Mouse (Mus musculus) gastrocnemius, adult 18-20 months (tissue): ENCODE data around the gene Rpgrip1l. TPM values are rescaled to one million over a fixed set of nuclear protein-coding genes. Genes with fewer than 3 reads are reported as not detected.

ENCODE experiments used
- DNase-seq: peaks from one replicate; pipeline ENCODE4 v3.0.0; 2021; ENCODE audit warnings: low spot score
- total RNA-seq, 2 experiments: library from RNA; stranded (reverse); gene quantifications; 2 replicates each; pipeline ENCODE4 v1.2.3; 2021

The Rpgrip1l gene
- total RNA-seq, 2 experiments from 2014 or later, result 1.8 to 4.6 TPM

DNA sequence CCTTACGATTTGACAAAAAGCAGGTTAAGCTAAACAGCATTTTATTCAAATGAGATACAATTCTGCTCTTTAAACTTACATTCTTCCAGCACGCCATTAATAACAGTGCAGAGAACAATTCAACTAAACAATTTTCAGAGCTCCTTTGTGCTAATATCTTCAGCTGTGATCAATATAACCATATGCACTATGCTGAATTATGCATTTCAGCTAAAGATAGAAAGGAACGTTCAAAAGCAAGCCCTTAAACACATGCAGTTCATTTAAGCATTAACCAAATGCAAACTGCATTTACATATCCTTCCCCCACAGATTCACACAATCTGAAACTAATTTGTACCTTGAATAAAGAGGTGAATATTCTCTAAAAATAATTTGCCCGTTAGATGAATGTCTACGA lies 35.0 kb downstream of the Rpgrip1l start:
- no peak for DNase-seq

DNA sequence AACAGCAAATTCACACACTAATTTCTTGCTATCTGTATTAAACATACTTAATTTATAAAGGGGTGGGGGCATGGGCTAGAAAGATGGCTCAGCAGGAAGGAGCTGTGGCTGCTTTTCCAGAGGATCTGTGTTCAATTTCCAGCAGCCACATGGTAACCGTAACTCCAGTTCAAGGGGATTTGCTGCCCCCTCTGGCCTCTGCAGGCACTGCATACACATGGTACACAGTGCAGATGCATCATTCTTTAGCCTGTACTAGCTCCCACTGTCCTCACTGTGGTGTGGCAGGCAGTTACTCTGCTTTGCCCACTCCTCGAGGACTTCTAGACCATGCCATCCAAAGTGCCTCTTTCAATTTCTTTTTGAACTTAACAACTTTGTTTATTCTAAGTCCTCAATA lies 36.7 kb downstream of the Rpgrip1l start:
- DNase-seq, result no peak

DNA sequence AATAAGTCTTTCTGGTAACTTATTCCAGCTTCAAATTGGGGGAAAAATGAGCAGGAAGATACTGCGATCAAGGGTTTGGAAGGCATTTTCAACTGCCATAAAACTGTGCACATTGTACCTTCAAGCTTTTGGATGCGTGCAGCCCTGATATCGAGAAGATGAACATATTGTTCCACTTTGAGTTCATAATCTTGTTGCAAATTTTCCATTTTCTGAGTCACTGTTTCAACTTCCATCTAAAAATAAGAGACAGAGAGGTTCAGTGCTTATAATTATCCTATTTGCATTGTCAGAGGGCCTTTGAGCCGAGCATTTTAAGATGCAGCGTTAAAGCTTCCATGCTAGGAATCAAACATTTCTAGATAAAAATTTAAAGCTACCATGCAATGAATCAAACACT lies 39.6 kb downstream of the Rpgrip1l start:
- DNase-seq, result no peak

DNA sequence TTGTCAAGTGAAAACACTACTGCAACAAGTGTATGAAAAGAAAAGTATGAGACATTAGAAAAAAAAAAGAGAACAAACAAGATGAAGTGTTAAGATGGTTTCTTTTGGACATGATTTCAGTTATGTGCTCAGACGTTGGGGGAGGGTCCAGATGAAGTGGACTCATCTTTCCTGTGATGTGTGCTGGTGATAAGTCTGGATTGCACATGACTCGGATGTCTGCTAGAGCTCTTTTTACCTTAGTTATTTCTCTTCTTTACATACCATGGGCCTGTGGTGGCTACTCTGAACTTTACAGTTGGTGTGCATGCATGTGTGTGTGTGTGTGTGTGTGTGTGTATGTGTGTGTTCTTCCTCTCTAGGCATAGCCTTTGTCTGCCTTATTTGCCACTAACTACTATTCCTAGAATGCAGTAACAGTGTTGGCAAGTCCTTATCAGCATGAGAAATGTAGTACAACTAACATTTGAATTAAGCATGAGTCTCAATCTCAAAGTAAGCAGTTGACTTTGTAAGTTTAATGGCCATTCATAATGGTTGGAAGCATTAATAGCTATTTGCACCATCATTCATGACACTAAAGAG lies 43.6 kb downstream of the Rpgrip1l start:
- DNase-seq, result no peak

DNA sequence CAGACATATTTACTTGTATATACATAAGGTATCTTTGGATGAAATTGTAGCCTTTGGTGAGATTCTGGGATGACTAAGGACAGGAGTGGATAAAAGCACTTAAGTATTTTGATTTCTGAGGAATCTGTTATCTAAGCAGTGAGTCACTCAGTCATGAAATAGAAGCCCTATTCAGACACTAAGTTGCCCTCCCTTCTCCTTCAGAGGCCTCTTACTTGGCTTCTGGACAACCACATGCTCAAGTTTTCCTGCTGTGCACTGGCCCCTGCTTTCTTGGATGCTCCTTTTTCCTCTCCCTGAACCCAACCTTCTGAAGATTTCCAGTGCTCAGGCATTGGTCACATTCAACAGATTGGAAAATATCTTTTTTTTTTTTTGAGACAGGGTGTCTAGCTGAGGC lies 48.5 kb downstream of the Rpgrip1l start:
- DNase-seq, result no peak

DNA sequence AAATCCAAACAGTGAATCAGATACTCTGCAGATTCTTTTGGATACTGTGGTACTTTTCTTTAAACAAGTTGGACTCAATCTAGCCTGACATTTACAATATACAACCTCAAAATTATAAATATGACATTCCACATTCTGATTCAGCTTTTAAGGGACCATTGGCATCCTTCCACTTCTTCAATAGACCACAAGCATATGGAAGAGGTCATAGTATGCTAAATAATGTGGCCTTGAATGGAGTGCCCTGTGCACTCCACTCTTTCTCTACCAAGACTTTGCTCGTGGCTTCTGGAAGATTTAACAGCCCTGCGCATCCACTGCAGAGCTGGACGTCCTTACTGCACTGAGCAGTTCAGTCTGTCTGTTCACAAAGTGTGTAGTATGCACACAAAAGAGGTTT lies 49.1 kb downstream of the Rpgrip1l start:
- DNase-seq, result no peak

DNA sequence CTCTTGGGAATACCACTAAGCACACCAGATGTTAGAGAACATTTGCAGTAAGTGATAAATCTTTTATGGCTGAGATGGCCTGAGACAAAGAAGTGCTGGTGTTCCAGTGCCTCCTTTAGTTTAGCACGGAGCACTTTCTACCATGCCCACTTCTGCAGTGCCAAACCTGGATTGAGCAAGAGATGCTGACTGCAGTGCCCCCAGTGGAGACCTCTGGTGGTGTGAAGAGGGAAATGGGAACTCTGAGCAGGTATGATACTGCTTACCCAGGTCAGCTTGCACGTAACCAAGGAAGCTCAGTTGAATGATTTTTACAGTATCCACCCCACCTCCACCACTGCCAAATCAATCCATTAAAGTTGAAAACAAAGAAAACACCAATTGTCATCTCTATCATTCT lies 51.5 kb downstream of the Rpgrip1l start:
- DNase-seq, result no peak

DNA sequence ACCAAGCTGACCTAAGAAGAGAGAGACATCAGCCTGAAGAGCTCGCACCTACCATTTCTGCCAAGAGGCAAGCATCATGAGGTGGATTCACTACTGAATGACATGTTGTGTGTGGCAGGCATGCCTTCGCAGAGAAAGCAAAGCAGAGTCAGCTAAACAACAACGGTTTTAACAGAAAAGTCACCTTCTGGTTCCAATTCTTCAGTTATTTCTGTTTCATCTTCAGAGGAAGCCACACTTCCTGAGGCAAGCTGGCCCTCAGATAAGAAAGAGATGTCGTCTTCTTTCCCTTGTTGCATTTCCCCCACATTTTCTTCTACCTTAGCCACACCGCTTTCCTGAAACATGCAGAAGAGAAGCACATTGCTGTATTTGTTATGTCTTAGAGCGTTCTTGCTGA lies 62.1 kb downstream of the Rpgrip1l start:
- no peak for DNase-seq

DNA sequence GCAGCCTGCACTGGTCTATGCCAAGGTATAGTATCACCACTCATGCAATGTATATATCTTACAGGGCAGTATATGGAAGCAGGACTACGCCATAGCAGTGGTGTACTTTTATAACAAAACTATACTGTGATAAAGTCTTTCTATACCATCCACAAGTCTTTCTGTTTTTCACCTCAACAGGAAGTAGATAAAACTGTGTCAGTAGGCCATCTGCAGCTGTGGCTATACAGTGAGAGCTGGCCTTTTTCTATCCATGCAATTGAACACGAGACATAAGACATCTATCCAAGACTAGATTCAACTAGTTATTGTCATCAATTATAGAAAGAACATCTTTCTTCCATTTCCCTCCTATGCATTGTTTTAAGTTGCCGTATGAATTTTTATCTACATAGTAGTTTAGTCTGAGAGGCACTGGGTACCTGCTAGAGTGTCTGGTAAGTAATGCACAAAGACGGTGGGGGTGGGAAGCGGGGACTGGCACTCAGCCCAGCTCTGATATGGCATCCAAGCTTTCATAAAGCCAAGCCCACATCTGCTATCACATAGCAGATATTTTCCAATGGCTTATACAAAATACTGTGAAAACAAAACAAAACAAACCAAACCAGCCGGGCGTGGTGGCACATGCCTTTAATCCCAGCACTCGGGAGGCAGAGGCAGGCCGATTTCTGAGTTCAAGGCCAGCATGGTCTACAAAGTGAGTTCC lies 63.1 kb downstream of the Rpgrip1l start:
- DNase-seq, result no peak

DNA sequence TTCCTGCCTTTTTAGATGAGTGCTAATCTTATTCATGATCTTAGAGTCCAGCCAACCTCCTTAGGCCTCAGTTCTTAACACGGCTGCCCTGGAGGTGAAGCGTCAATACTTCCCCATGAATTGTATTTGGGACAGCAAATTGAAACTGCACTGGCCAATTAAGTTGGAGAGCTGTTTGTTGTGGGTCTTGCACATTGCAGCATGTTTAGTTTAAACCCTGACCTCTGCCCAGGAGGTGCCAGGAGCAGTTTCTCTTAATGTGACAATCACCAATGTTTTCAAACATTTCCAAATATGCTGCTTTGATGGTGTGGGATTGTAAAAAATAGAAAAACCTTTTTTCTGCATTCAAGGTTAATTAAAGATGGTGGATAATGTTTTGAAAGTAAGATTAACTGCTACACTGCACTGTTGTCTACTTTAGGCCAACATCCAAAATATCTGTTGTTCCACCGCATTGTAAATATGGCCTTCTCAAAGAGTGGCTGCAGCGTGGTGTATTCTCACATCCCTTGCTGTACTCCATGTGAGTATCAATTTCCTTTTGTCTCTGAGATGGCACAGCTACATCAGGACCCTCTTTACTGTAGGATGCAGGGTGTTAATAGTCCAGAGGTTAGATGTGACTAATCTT lies 67.1 kb downstream of the Rpgrip1l start:
- no peak for DNase-seq

DNA sequence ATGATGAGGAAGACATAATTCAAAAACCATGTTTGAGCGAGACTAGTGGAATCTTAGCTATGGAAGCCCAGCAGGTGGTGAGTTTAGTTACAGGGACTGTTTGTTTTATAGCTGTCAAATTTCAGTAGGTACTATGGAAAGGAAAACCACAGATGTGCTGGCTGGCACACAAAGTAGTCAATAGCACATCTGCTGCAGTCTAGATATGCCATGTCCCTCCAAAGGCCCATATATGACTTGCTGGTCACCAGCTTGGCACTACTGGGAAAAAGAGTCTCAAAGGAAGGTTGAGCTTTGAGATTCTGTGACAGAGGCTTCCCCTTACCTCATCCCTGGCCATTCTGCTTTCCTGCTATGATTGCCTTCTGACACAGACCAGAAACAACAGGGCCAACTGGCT lies 70.3 kb downstream of the Rpgrip1l start:
- no peak for DNase-seq

DNA sequence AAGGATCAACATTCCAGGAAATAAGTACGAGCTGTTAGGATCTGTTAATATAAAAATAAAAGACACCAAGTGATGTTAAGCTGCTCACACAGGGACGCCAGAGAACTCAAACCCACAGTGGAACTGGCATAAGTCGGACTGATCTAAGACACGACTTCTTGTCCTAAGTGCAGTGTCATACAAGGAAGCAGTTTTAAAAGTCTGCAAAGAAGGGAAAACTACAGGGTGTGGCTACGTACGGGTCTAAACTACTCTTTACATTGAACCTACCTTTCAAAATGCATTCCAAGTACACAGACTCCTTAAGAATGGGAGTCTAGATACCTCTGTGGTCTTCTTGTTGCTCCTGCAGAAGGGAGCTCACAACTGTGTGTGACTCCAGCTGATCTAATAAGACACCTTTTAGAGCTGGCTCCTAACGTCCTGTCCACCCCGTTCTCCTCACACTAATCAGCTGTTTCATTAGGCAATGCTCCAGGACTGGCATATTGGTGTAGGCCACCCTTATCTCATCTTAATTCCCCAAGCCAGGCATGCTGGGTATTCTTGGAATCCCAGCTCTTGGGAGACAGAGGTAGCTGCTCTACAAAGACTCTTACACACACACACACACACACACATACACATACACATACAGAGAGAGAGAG lies 71.1 kb downstream of the Rpgrip1l start:
- DNase-seq, result no peak

DNA sequence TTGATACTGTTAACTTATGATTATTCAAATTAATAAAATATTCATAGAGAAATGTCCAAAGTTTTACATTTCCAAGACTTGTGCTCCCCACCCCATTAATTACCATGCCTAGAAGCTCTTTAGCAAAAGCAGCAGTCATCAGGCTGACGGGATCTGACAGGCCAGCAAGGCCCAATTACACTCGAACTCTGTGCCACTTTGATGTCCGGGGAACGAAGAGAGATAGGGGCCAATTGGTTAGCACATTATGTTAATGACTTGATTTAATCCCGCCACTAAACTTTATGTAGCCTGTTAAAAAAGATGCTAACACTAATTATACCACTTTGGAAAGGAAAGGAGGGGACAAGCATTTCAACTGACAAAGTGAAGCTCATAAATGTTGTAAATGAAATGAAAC lies 71.7 kb downstream of the Rpgrip1l start:
- no peak for DNase-seq

DNA sequence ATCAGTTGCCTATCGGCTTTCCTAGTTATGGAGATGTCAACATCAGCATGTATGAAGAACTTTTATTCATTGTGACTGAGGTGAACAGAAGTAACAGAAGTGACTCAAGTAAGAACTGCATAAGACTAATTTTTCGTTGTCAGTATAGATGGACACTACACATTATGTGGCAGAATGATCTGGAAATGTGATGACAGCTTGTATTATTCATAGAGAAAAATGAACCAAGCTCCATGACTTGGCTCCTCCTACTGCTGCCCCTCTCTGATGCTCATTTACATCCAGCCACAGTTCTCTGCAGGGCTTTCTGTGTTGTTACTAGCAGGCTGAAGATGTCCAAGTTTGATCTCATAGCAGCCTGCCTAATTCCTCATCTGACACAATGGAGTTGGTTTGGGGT lies 75.9 kb downstream of the Rpgrip1l start:
- DNase-seq, result no peak

DNA sequence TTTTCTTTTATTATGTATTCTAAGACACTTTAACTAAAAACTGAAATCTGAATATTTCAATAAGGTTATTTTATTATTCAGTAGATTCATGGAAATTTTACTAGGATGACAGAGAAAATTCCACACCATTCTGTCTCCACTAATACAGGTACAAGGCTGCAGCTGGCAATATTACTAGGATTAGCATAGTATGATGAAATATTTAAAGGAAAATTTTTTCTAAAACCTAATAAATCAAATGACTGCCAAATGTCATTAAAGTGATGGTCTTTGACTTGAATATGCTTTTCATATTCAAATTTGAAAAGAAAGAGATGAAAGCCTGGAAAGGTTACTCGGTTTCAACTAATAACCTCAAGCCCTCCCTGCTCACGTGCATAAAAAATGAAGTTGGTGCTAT lies 79.0 kb downstream of the Rpgrip1l start:
- DNase-seq, result no peak

DNA sequence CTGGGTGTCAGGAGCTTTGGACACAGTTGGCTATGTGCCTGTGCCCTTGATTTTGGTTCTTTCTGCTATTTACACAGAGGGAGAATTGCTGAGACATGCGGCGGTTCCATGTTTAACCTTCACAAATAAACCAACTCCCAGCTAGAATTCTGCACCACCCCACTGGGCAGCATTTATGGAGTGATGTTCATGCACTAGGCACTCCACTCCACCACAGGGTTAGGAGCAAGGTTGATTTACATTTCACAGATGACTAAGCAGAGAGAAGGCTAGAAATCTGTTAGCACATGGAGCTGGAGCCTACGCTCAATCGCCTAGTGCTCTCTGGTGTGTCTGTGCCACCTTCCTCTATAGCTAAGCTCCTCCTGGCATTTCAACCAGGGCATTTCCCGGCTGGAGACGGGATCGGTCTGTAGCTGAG lies 85.6 kb downstream of the Rpgrip1l start:
- DNase-seq, result no peak

DNA sequence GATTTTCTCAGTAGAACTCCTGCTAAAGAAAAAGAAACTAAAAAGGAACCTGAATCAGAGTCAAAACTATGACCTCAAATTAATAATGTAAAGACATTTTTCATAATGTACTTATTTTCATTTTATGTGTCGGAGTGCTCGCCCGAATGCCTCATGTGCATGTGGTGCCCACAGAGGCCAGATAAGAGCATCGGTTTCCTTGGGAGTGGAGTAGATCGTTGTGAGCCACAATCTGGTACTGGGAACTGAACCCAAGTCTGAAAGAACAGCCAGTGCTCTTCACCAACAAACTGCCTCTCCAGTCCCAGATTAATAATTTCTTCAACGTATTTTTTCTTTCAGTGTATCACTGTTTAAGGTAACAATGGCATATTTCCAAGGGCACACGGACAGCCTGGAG lies 88.8 kb downstream of the Rpgrip1l start:
- DNase-seq, result no peak

DNA sequence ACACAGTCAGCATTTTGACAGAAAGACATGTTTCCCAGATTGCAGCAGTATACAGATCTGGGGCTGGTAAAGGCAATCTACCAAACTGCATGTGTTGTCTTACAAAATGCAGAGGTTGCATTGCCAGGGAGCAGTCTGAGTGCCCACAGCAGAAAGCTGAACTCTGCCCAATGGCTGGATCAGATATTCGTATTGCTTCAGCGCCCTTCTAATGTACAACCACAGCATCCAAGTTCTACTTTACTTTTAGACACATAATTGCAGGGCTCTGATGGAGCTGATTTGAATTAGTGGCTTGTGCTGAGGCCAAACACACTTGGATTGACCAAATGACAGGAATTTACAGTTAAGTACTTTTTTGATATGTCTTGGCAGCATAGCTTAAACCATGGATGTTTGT lies 91.2 kb downstream of the Rpgrip1l start:
- DNase-seq, result no peak

DNA sequence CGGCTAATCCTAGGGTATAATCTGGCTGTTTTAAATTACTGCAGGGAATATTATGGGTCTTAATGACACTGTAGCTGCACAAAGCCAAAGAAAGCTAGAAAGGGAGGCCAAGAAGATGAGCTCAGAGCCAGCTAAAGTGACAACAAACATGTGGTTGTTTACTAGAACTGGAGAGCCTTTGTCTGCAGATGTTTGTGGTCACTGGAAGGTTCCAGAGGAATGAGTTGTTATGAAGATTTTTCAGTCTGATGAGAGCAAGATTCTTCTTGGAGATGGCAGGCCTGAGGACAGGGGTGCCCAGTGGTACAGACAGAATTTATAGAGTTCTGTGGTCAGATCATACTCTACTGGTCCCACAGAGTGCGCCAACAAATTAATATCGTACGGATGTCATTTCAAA lies 94.8 kb downstream of the Rpgrip1l start:
- peak; percentile 31 for DNase-seq

DNA sequence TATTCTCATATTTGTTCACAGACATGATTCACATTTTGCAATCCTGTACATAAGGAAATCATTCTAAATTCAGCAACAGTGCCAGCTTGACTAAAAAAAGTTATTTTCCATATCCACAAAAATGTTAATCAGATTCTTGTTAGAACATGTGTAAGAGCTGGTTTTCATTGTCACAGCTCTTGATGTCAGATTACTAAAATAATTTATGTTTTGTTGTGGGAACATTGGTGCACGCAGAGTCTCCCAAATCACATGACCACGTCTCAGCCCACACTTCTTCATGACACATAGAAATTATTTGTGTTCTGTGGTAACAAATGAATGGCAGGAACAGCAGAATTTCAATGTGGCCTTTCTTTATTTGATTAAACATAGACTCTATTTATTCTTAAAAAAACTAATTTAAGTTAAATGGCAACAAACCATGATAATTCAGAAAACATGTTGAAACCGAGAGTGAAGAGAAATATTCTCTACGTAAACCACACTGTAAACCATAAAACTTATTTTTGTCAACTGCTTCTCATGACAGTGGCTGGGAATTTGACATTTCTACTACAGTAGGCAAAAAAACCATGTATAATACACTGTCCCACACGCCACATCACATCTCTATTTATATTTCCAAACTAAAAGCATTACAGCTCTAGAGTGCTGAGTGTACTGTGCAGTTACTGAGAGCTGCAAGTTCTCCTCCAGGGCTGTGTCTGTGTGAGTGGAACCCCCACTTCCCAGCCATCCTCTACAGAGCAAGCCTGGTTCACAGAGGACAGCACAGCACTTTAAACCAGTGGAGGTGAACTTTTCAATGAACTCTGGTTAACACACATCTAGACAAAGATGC lies 95.8 kb downstream of the Rpgrip1l start:
- DNase-seq, result no peak

DNA sequence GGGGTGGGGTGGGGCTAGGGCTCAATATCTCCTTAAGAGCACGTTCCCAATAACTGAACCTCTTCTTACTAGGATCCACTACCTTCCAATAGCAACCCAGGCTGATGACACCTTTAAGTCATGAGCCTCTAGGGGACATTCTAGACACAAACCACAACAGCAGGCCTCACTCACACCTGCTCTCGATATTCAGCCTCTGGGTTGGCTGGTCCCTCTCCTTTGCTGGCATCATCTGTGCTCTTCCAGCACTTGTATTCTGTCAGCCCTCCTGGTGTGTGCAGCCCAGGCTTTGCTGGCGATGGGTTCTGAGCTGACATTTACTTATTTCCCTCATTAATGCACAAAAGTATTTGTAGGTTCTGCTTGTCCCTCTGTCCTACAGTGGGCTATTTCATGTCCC lies 98.8 kb downstream of the Rpgrip1l start:
- no peak for DNase-seq

DNA sequence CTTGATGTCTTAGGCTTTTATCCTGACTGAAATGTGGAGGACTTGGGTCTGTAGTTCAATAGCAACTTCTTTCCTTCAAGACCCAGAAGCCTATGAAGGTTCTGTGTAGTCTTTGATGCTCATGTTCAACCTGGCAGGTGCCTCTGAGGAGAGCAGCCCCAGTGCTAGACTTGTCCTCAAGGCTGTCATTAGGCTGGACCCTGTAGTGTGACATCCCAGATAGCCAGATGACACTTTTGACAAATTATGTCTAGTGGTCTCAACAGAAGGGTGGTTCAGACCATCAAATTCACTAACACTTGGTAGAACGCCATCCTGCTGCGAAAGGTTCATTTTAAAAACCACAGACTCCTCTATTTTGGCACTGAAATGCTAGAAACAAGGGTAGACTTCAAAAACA lies 100.1 kb downstream of the Rpgrip1l start:
- DNase-seq, result no peak
